Mouse (Mus musculus): ENCODE results near the gene Olfr237-ps1. TPM values are rescaled to one million over a fixed set of nuclear protein-coding genes. Genes with fewer than 3 reads are reported as not detected.

Gene Olfr237-ps1
- polyA plus RNA-seq (2015; fragmentation: Nextera tagmentation; extraction: Ambion mirVana) = not detected in 2 replicates

DNA sequence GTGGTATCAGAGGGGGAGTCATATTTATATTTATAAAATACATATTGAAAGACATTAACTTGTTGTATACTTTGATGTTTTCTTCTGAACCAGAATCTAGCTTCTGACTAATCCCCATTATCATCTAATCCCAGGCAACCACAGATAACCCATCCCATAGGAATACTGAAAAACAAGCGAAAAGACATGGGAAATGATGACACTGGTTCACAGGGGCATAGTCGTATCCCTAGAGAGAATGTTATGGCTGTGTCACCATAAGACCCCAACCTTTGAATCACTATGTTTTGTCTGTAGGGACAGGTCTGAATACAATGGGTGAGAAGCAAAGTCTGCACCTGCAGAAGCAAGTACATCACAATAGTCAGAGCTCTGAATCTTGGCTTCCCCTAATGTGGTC, at the start of gene Olfr237-ps1:
Gene Olfr237-ps1 (plus strand): TSS at position 301 of the 400 bp plus-strand sequence.

DNA sequence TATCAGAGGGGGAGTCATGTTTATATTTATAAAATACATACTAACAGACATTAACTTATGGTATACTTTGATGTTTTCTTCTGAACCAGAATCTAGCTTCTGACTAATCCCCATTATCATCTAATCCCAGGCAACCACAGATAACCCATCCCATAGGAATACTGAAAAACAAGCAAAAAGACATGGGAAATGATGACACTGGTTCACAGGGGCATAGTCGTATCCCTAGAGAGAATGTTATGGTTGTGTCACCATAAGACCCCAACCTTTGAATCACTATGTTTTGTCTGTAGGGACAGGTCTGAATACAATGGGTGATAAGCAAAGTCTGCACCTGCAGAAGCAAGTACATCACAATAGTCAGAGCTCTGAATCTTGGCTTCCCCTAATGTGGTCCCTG, 40.3 kb upstream of the Olfr237-ps1 start, which contains the start of gene Olfr441:
Gene Olfr441 (plus strand): TSS at position 301 of the 400 bp plus-strand sequence.

DNA sequence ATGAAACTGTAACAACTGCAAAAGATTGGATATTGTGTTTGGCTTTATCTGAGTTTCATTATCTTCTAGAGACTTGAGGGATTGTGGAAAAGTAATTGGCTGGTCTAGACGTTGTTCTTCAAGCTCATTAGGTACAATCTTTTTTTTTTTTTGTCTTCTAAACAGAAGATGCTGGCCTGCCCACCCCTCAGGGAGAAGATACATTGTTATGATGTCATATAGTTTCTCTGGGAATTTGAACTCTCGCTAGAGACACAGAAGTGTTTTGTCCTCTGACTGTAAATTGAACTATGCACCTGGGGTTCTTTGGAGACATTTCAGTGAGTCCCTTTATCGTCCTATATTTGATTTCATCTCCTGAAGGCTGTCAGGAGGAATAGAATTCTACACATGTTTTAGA, 16.6 kb downstream of the Olfr237-ps1 start, which contains the start of gene Olfr437:
Gene Olfr437 (plus strand): TSS at position 301 of the 400 bp plus-strand sequence.

DNA sequence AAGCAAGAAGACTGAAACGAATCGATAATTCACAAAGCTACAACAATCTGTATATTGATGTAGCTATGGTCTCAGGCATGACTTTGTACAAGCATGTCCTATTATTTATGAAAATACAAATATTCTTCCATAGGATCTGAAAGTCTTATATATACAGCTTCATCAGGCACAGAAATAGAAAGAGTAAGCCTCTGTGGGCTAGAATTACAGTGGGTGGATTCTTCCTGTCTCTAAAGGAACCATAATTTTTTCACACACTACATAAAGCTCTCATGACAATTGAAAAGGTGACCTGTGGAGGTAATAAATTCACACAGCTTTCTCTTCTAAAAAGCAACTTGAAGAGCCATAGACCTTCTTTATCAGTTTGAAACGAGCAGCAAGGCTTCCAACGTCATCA, 25.5 kb downstream of the Olfr237-ps1 start, which contains the start of gene Olfr13:
Gene Olfr13 (plus strand): TSS at position 301 of the 400 bp plus-strand sequence.

DNA sequence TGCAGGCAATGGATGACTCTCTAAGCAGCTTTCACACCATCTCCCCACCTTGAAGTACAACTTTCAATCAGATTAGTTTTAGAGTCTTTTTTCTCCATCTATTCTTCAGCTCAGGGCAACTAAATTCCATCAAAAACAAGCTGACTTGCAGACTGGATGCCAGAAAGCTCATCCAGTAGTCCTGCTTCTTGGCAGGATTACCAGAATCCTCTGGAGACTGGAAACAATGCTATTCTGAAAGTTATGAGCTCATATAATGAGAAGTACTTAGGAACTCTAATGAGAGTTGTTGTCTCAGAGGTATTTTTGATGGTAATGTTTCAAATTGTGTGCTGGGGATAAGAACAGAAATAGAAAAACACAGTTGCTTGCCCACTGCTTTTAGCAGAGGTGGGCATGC, 50.4 kb downstream of the Olfr237-ps1 start, which contains the start of gene Olfr435:
Gene Olfr435 (plus strand): TSS at position 366 of the 400 bp plus-strand sequence.

Other genes starting within 250 kb of the Olfr237-ps1 start
- not detected in 2 replicates for gene Olfr447, start 237.7 kb upstream of the Olfr237-ps1 start, polyA plus RNA-seq (2015; fragmentation: Nextera tagmentation; extraction: Ambion mirVana)
- gene Olfr446, start 225.2 kb upstream of the Olfr237-ps1 start, polyA plus RNA-seq (2015; fragmentation: Nextera tagmentation; extraction: Ambion mirVana) = not detected in 2 replicates
- gene Olfr444, start 197.5 kb upstream of the Olfr237-ps1 start, polyA plus RNA-seq (2015; fragmentation: Nextera tagmentation; extraction: Ambion mirVana) = not detected in 2 replicates
- not detected in 2 replicates for gene Olfr441, start 40.2 kb upstream of the Olfr237-ps1 start, polyA plus RNA-seq (2015; fragmentation: Nextera tagmentation; extraction: Ambion mirVana)
- not detected in 2 replicates for gene Olfr437, start 16.7 kb downstream of the Olfr237-ps1 start, polyA plus RNA-seq (2015; fragmentation: Nextera tagmentation; extraction: Ambion mirVana)
- not detected in 2 replicates for gene Olfr13, start 25.6 kb downstream of the Olfr237-ps1 start, polyA plus RNA-seq (2015; fragmentation: Nextera tagmentation; extraction: Ambion mirVana)
- not detected in 2 replicates for gene Olfr435, start 50.6 kb downstream of the Olfr237-ps1 start, polyA plus RNA-seq (2015; fragmentation: Nextera tagmentation; extraction: Ambion mirVana)
- gene Olfr434, start 66.5 kb downstream of the Olfr237-ps1 start, polyA plus RNA-seq (2015; fragmentation: Nextera tagmentation; extraction: Ambion mirVana) = not detected in 2 replicates
- not detected in 2 replicates for gene Olfr47, start 85.0 kb downstream of the Olfr237-ps1 start, polyA plus RNA-seq (2015; fragmentation: Nextera tagmentation; extraction: Ambion mirVana)
- gene Arhgef5, start 119.0 kb downstream of the Olfr237-ps1 start, polyA plus RNA-seq (2015; fragmentation: Nextera tagmentation; extraction: Ambion mirVana) = 10.0 and 11.9 TPM in 2 replicates
- not detected in 2 replicates for gene Nobox, start 163.0 kb downstream of the Olfr237-ps1 start, polyA plus RNA-seq (2015; fragmentation: Nextera tagmentation; extraction: Ambion mirVana)